Comparison of ENCODE assay signal across 12 mouse cellular contexts in the genomic region with DNA sequence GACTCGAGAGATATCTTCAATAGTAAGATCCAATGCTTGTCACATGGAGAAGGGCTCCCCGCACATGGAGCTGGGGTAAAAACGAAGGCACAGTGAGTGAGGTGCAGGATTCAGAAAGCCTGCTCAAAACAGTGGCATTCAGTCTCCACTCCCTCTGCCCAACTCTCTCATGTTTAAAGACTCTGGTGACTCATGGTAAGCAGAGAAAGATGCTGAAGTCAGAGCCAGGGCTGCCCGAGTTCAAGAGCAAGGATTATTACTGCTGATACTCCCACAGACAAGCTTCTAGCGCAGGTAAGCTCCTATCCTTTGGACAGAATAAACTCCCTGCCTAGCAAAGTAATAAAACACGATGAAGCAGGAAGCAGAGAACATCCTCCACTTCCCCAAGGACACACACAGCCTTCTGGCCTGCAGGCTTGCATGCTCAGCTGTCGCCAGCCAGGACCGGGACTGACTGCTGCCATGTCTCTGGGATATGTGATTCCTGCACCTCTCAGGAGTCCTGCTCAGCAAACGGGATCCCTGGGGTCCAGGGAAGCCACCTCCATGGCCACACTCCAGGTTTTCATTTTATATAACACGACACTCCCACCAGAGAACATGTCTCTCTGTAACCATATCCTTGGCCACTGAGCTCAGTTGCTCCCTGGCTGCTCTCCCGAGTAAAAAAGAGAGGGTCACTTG. TPM values are rescaled to one million over a fixed set of nuclear protein-coding genes. Genes with fewer than 3 reads are reported as not detected.
DNase-seq lines count a peak whose midpoint lies in the region; ATAC-seq lines count a peak whose summit lies in the region.
"Had no signal": no experiment of that assay in that cellular context is flagged by ENCODE, and none has a peak within 500 bp of the region (broad histone marks: within the 10 kb centered on the region; RNA-seq: fewer than 3 reads in every experiment).

No protein-coding gene starts in this region.

- peak overlapping the region; percentile 92 for H3K27ac ChIP-seq in heart, embryonic 10.5 days
- 0 out of 2 replicates have a peak overlapping the region, but pooled peaks have one; percentile 86 for H3K27ac ChIP-seq in midbrain, embryonic 12.5 days (replicated peaks)
- no peak overlapping the region for H3K27ac ChIP-seq in liver, embryonic 12.5 days

- peak overlapping the region; percentile 88 for H3K4me3 ChIP-seq in heart, embryonic 10.5 days
- peak overlapping the region; percentile 67 for H3K4me3 ChIP-seq in midbrain, embryonic 12.5 days
- no peak overlapping the region for H3K4me3 ChIP-seq in liver, embryonic 12.5 days

- H3K4me1 ChIP-seq in heart, embryonic 10.5 days = peaks cover 78% of the 10 kb centered on the region
- H3K4me1 ChIP-seq in midbrain, embryonic 12.5 days = peaks cover 26% of the 10 kb centered on the region
- H3K4me1 ChIP-seq in liver, embryonic 12.5 days = peaks cover 15% of the 10 kb centered on the region

- 35% methylated on average over 11 of the region's 11 CpGs for WGBS in heart, embryonic 10.5 days
- WGBS in midbrain, embryonic 12.5 days = 55% methylated on average over 11 of the region's 11 CpGs
- 47% methylated on average over 11 of the region's 11 CpGs for WGBS in liver, embryonic 12.5 days (ENCODE audit: insufficient replicate concordance)

- peak overlapping the region; percentile 98 for H3K4me2 ChIP-seq in midbrain, embryonic 12.5 days (replicated peaks)
- no peak overlapping the region for H3K4me2 ChIP-seq in liver, embryonic 12.5 days

- no peak for ATAC-seq in midbrain, embryonic 12.5 days (ENCODE audit: low FRiP score, low read depth)
- no peak for ATAC-seq in liver, embryonic 12.5 days

- no peaks in the 10 kb centered on the region for H3K9me3 ChIP-seq in heart, embryonic 10.5 days
- no peaks in the 10 kb centered on the region for H3K9me3 ChIP-seq in midbrain, embryonic 12.5 days
- no peaks in the 10 kb centered on the region for H3K9me3 ChIP-seq in liver, embryonic 12.5 days (replicated peaks)

- peaks cover 39% of the 10 kb centered on the region for H3K36me3 ChIP-seq in heart, embryonic 10.5 days
- peaks cover 29% of the 10 kb centered on the region for H3K36me3 ChIP-seq in midbrain, embryonic 12.5 days
- no peaks in the 10 kb centered on the region for H3K36me3 ChIP-seq in liver, embryonic 12.5 days

- intact Hi-C loops in heart, postnatal 14 days (cut with DNase I) = loop anchor here (5.0 kb wide), 1 partner anchor 50 kb away; a partner anchor contains a TSS

- no peak for DNase-seq in heart, embryonic 10.5 days (ENCODE audit: low spot score)
- no peak for DNase-seq in heart, postnatal 14 days
- DNase-seq in MN1 (ENCODE audit: low spot score) = peak; percentile 35
- DNase-seq in gastrocnemius, postnatal 10 days = peak; percentile 26
- no peak for DNase-seq in frontal cortex, postnatal 14 days (ENCODE audit: low spot score in 2 of 2)
- no peak for DNase-seq in urinary bladder, postnatal 10 days (ENCODE audit: low spot score)
- DNase-seq: heart, postnatal 10 days; lung, adult 2 months; spleen, adult 18-20 months had no signal

- peak overlapping the region; percentile 92 for H3K9ac ChIP-seq in midbrain, embryonic 12.5 days (replicated peaks)
- H3K9ac ChIP-seq in liver, embryonic 12.5 days = no peak overlapping the region

- no peaks in the 10 kb centered on the region for H3K27me3 ChIP-seq in heart, embryonic 10.5 days (ENCODE audit: insufficient read depth, poor library complexity, severe bottlenecking)
- H3K27me3 ChIP-seq in midbrain, embryonic 12.5 days = no peaks in the 10 kb centered on the region
- H3K27me3 ChIP-seq in liver, embryonic 12.5 days (replicated peaks) = peaks cover 98% of the 10 kb centered on the region

RNA-seq across cellular contexts. Expression of a gene that starts 2.1 kb away (rescaled TPM):
- polyA plus RNA-seq in heart, embryonic 10.5 days (2016; fragmentation: Nextera tagmentation; extraction: Ambion mirVana) = 56.7 and 78.7 TPM in 2 replicates
- 1 to 10 TPM; 1.4 to 1.7 TPM for total RNA-seq in heart, postnatal 14 days (2021)
- 10 to 100 TPM; 12.3 to 14.6 TPM for total RNA-seq in gastrocnemius, postnatal 10 days (2021)
- polyA plus RNA-seq in midbrain, embryonic 12.5 days (2016; fragmentation: Nextera tagmentation; extraction: Ambion mirVana) = 64.2 and 67.2 TPM in 2 replicates
- polyA plus RNA-seq in liver, embryonic 12.5 days (2016; fragmentation: Nextera tagmentation; extraction: Ambion mirVana) = 3.9 and 4.0 TPM in 2 replicates

RNA-seq across cellular contexts. Expression of a gene that starts 48.9 kb away (rescaled TPM):
- polyA plus RNA-seq in heart, embryonic 10.5 days (2016; fragmentation: Nextera tagmentation; extraction: Ambion mirVana) = 4.4 and 8.5 TPM in 2 replicates
- total RNA-seq in heart, postnatal 14 days (2021) = 1 to 10 TPM; 6.4 to 7.0 TPM
- total RNA-seq in gastrocnemius, postnatal 10 days (2021) = 10 to 100 TPM; 10.9 to 11.7 TPM
- polyA plus RNA-seq in midbrain, embryonic 12.5 days (2016; fragmentation: Nextera tagmentation; extraction: Ambion mirVana) = 9.7 and 11.1 TPM in 2 replicates
- 7.5 and 7.6 TPM in 2 replicates for polyA plus RNA-seq in liver, embryonic 12.5 days (2016; fragmentation: Nextera tagmentation; extraction: Ambion mirVana)

RNA-seq across cellular contexts. Expression of a gene that starts 52.1 kb away (rescaled TPM):
- 33.4 and 38.8 TPM in 2 replicates for polyA plus RNA-seq in heart, embryonic 10.5 days (2016; fragmentation: Nextera tagmentation; extraction: Ambion mirVana)
- 10 to 100 TPM; 30.1 to 33.0 TPM for total RNA-seq in heart, postnatal 14 days (2021)
- 10 to 100 TPM; 25.8 to 26.3 TPM for total RNA-seq in gastrocnemius, postnatal 10 days (2021)
- polyA plus RNA-seq in midbrain, embryonic 12.5 days (2016; fragmentation: Nextera tagmentation; extraction: Ambion mirVana) = 69.0 and 73.1 TPM in 2 replicates
- 21.4 and 23.6 TPM in 2 replicates for polyA plus RNA-seq in liver, embryonic 12.5 days (2016; fragmentation: Nextera tagmentation; extraction: Ambion mirVana)

RNA-seq across cellular contexts. Expression of a gene that starts 59.4 kb away (rescaled TPM):
- not detected in 2 replicates for polyA plus RNA-seq in heart, embryonic 10.5 days (2016; fragmentation: Nextera tagmentation; extraction: Ambion mirVana)
- not detected for total RNA-seq in heart, postnatal 14 days (2021)
- total RNA-seq in gastrocnemius, postnatal 10 days (2021) = not detected
- not detected in 2 replicates for polyA plus RNA-seq in midbrain, embryonic 12.5 days (2016; fragmentation: Nextera tagmentation; extraction: Ambion mirVana)
- not detected in 2 replicates for polyA plus RNA-seq in liver, embryonic 12.5 days (2016; fragmentation: Nextera tagmentation; extraction: Ambion mirVana)
- total RNA-seq: adrenal gland, postnatal 36 days; heart, postnatal 10 days had no signal
- polyA plus RNA-seq: lung, adult 2 months had no signal

Comparison
In these comparisons a context has a peak if more than half of its experiments do, and no peak if none do; other contexts are left out.
1. DNase-seq: peak in MN1 (single experiment) and gastrocnemius, postnatal 10 days (single experiment); none in heart, embryonic 10.5 days (single experiment), heart, postnatal 14 days (0 of 2), frontal cortex, postnatal 14 days (0 of 2) and urinary bladder, postnatal 10 days (single experiment).
2. RNA of a gene that starts 2.1 kb away (polyA plus RNA-seq): 64.2 to 67.2 TPM in midbrain, embryonic 12.5 days and 56.7 to 78.7 TPM in heart, embryonic 10.5 days; 3.9 to 4.0 TPM in liver, embryonic 12.5 days; every median in the first group is over 10 times any median in the second.